Mouse (Mus musculus) monocyte, adult 59 days (primary cell): Measurements from ENCODE around the gene Yes1. TPM values are rescaled to one million over a fixed set of nuclear protein-coding genes. Genes with fewer than 3 reads are reported as not detected.

ENCODE experiments used
- total RNA-seq, 2 experiments: library from RNA; stranded (reverse); gene quantifications; one replicate each; pipeline ENCODE4 v1.2.4; 2023

Yes1 gene
- under 1 TPM; 0.31 to 0.36 TPM for total RNA-seq

DNA sequence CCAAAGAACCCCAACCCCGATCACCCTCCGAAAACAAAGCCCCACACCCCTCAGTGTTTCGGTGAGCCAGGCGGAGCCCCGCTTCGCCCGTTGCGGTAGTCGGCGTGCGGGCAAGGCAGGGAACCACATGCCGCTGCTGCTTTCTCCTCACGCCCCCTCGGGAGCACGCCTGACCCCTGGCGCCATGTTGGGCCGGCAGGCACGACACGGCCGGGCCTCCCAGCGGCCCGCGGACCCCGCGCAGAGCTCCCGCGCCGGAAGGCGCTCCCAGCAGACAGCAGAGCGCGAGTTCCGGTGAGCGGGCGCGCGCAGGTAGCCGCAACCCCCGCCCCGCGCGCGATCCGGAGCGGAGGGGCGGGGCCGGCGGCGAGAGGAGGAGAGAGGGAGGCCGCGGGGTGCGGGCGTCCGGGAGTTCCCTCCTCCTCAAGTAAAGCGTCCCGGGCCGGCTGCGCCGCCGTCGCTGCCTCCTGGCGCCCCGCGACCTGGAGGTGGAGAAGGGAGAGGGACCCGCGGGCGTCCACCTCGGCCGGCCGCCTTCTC is at the start of gene Yes1:
Gene Yes1 (plus strand): TSS at position 371 of the 540 bp plus-strand sequence.

Other genes starting within 250 kb of the Yes1 start
- gene Ppp1cb, start 152.3 kb upstream of the Yes1 start, total RNA-seq: 100 to 1,000 TPM; 207 to 209 TPM
- gene Pisd, start 174.5 kb downstream of the Yes1 start, total RNA-seq: 100 to 1,000 TPM; 115 to 122 TPM
- gene Gm20671, start 215.9 kb downstream of the Yes1 start, total RNA-seq: not detected
- gene Prr14l, start 243.1 kb downstream of the Yes1 start, total RNA-seq: 10 to 100 TPM; 29.8 to 41.3 TPM